In the genomic region with DNA sequence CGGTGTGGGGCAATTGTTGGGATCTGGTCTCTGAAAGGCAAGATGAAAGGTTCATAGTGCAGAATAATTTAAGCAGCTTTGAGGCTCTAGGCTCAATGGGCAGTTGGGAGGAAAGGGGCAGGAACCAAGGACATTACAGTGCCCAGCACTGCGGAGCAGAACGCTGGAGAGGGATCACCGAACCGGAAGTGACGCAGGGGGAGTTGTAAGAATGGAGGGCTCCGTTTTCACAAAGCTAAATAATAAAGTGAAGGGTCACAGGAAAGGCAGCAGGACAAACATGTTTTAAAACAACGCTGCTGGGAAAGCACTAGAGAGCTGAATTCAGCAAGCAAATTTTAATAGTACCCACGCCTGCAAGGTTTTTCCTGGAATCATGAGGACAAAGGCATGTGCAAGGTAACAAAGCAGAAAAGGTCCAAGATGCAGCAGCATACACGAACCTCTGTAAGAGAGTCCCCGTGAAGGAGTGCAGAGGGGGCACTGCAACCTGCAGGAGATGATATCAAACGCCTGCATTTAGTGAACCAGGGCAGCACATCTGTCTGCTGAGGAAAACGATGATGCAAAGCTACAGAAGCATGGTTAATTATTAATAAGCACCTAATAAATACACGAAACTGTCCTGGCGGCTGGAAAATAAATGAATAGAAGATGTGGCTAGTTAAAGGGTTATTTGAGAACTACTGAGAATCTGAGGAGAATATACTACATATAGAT, we compare ENCODE assay signal across 9 mouse cellular contexts.
DNase-seq lines count a peak whose midpoint lies in the region; ATAC-seq and TF ChIP-seq lines count a peak whose summit lies in the region.
"Had no signal": no experiment of that assay in that cellular context is flagged by ENCODE, and none has a peak within 500 bp of the region (broad histone marks: within the 10 kb centered on the region; RNA-seq: fewer than 3 reads in every experiment).

No protein-coding gene starts in this region.

- peak overlapping the region; percentile 45 for H3K4me2 ChIP-seq in hindbrain, embryonic 13.5 days
- peak overlapping the region; percentile 7; the same call in 1 of the 2 replicates for H3K4me2 ChIP-seq in liver, embryonic 16.5 days (ENCODE audit: low read depth, low read length)
- H3K4me2 ChIP-seq in stomach, postnatal 0 days (replicated peaks; ENCODE audit: low read depth): no peak overlapping the region

- H3K27me3 ChIP-seq in hindbrain, embryonic 13.5 days: no peaks in the 10 kb centered on the region
- H3K27me3 ChIP-seq in liver, embryonic 16.5 days (ENCODE audit: control insufficient read depth, insufficient read depth, low read depth, low read length): no peaks in the 10 kb centered on the region
- no peaks in the 10 kb centered on the region for H3K27me3 ChIP-seq in stomach, postnatal 0 days (ENCODE audit: control insufficient read depth, insufficient read depth, low read length)

- H3K9me3 ChIP-seq in hindbrain, embryonic 13.5 days: no peaks in the 10 kb centered on the region
- no peaks in the 10 kb centered on the region for H3K9me3 ChIP-seq in liver, embryonic 16.5 days (replicated peaks; ENCODE audit: control insufficient read depth, low read length)
- H3K9me3 ChIP-seq in stomach, postnatal 0 days (ENCODE audit: control insufficient read depth, low read length): no peaks in the 10 kb centered on the region

- H3K9ac ChIP-seq in hindbrain, embryonic 13.5 days: peak overlapping the region; percentile 61
- no peak overlapping the region for H3K9ac ChIP-seq in liver, embryonic 16.5 days (ENCODE audit: low read depth, low read length)
- H3K9ac ChIP-seq in stomach, postnatal 0 days (ENCODE audit: low read length): no peak overlapping the region

- peak overlapping the region; percentile 86 for H3K27ac ChIP-seq in hindbrain, embryonic 13.5 days
- no peak overlapping the region for H3K27ac ChIP-seq in liver, embryonic 16.5 days (ENCODE audit: low read length)
- no peak overlapping the region for H3K27ac ChIP-seq in stomach, postnatal 0 days (replicated peaks)

- H3K36me3 ChIP-seq in hindbrain, embryonic 13.5 days: no peaks in the 10 kb centered on the region
- H3K36me3 ChIP-seq in liver, embryonic 16.5 days (ENCODE audit: control insufficient read depth, insufficient read depth): no peaks in the 10 kb centered on the region
- H3K36me3 ChIP-seq in stomach, postnatal 0 days (ENCODE audit: control insufficient read depth, insufficient read depth, low read length): no peaks in the 10 kb centered on the region

- ATAC-seq in hindbrain, embryonic 13.5 days (ENCODE audit: low FRiP score): peak; percentile 65; the same call in 1 of the 2 replicates
- no peak for ATAC-seq in liver, embryonic 16.5 days (ENCODE audit: low read depth)
- no peak for ATAC-seq in stomach, postnatal 0 days (ENCODE audit: low FRiP score, low TSS enrichment)

- DNase-seq in heart, adult 11 months: peak; percentile 86
- no peak for DNase-seq in heart, adult 18-20 months
- peak; percentile 68 for DNase-seq in R1 (ENCODE audit: low read depth, low spot score)
- no peak for DNase-seq in cerebellum, adult 9-10 months
- DNase-seq in urinary bladder, postnatal 36 days (ENCODE audit: low spot score in 2 of 2): no peak
- DNase-seq in stomach, postnatal 0 days (ENCODE audit: low spot score): no peak
- DNase-seq: right cerebral cortex, postnatal 14 days had no signal

- no peak for TF ChIP-seq CTCF in stomach, postnatal 0 days (IDR thresholded peaks at IDR 0.05; ENCODE audit: low read depth)

- TF ChIP-seq EP300 in stomach, postnatal 0 days (optimal IDR thresholded peaks at IDR 0.05): no peak

- peaks cover 18% of the 10 kb centered on the region for H3K4me1 ChIP-seq in hindbrain, embryonic 13.5 days (replicated peaks)
- peaks cover 4% of the 10 kb centered on the region for H3K4me1 ChIP-seq in liver, embryonic 16.5 days (ENCODE audit: control insufficient read depth, low read depth, low read length)
- no peaks in the 10 kb centered on the region for H3K4me1 ChIP-seq in stomach, postnatal 0 days (replicated peaks; ENCODE audit: control insufficient read depth, insufficient read depth)

- H3K4me3 ChIP-seq in hindbrain, embryonic 13.5 days: peak overlapping the region; percentile 23; the same call in 1 of the 2 replicates
- no peak overlapping the region for H3K4me3 ChIP-seq in liver, embryonic 16.5 days (ENCODE audit: low read depth, low read length)
- H3K4me3 ChIP-seq in stomach, postnatal 0 days (ENCODE audit: low read depth, low read length): no peak overlapping the region

- 30% methylated on average over 15 of the region's 15 CpGs for WGBS in hindbrain, embryonic 13.5 days
- 60% methylated on average over 15 of the region's 15 CpGs for whole genome bisulfite sequencing in liver, embryonic 16.5 days (ENCODE audit: insufficient replicate concordance)
- WGBS in stomach, postnatal 0 days: 66% methylated on average over 15 of the region's 15 CpGs

Comparison
In these comparisons a context has a peak if more than half of its experiments do, and no peak if none do; other contexts are left out.
1. DNase-seq: peak in heart, adult 11 months (single experiment) and R1 (single experiment); none in heart, adult 18-20 months (0 of 2), cerebellum, adult 9-10 months (single experiment), urinary bladder, postnatal 36 days (0 of 2) and stomach, postnatal 0 days (single experiment).